Mouse (Mus musculus) heart, postnatal 0 days (tissue): ENCODE measurements at regions not wholly inside any gene's neighbourhood (a gene's known extent, or its start where the extent isn't known, plus 50 kb on each side); places are given as distances from the start of the nearest gene placed in this dataset.

Experiments used
- ATAC-seq: fragments of 200-750 bp; cut with Nextera tagmentation; 2 replicates; pipeline ENCODE4 v1.8.0; 2017; ENCODE audit warnings: low read depth, moderate number of reproducible peaks, moderate library complexity; ENCODE audit not compliant: insufficient read depth
- DNase-seq: peaks from one replicate; pipeline ENCODE4 v3.0.0-alpha.2; 2016; ENCODE audit warnings: low spot score
- H3K27ac ChIP-seq: fragments of 300-500 bp; sonication (generic); 2 replicates; pipeline ENCODE4 v1.5.1; 2014; ENCODE audit warnings: low read depth, mild to moderate bottlenecking
- H3K27me3 ChIP-seq: fragments of 300-500 bp; sonication (generic); 2 replicates; pipeline ENCODE4 v1.6.1; 2014; ENCODE audit warnings: low read length, mixed read lengths; ENCODE audit not compliant: control insufficient read depth, insufficient read depth
- H3K36me3 ChIP-seq: fragments of 300-500 bp; sonication (generic); replicated peaks from 2 replicates; pipeline ENCODE4 v1.6.1; 2014; ENCODE audit warnings: low read length, mixed read lengths; ENCODE audit not compliant: control insufficient read depth, insufficient read depth
- H3K4me1 ChIP-seq: fragments of 300-500 bp; sonication (generic); 2 replicates; pipeline ENCODE4 v1.6.1; 2014; ENCODE audit warnings: antibody characterized with exemption; ENCODE audit not compliant: control insufficient read depth, insufficient read depth
- H3K4me2 ChIP-seq: fragments of 300-500 bp; sonication (generic); 2 replicates; pipeline ENCODE4 v1.6.1; 2014; ENCODE audit warnings: low read depth, mild to moderate bottlenecking, low read length, moderate library complexity
- H3K4me3 ChIP-seq: fragments of 300-500 bp; sonication (generic); 2 replicates; pipeline ENCODE4 v1.5.1; 2014; ENCODE audit warnings: low read depth, low read length
- H3K9ac ChIP-seq: fragments of 300-500 bp; sonication (generic); replicated peaks from 2 replicates; pipeline ENCODE4 v1.6.1; 2014; ENCODE audit warnings: low read depth, low read length, mixed read lengths
- H3K9me3 ChIP-seq: fragments of 300-500 bp; sonication (generic); replicated peaks from 2 replicates; pipeline ENCODE4 v1.6.1; 2016; ENCODE audit warnings: low read length; ENCODE audit not compliant: control insufficient read depth
- CTCF ChIP-seq: IDR thresholded peaks from 2 replicates; pipeline ENCODE4 v1.5.1; 2016; ENCODE audit warnings: antibody characterized with exemption, control low read depth, low read depth
- EP300 ChIP-seq: IDR thresholded peaks from 2 replicates; pipeline ENCODE4 v1.6.1; 2016; ENCODE audit warnings: antibody characterized with exemption, low read depth
- WGBS: fragments of 180-500 bp; shearing (Covaris S2); extraction: QIAGEN DNeasy Blood & Tissue Kit; methylation state at CpG from one replicate; pipeline ENCODE4 v1.1.7; 2014; 5-methylcytosine and 5-hydroxymethylcytosine counted together

DNA sequence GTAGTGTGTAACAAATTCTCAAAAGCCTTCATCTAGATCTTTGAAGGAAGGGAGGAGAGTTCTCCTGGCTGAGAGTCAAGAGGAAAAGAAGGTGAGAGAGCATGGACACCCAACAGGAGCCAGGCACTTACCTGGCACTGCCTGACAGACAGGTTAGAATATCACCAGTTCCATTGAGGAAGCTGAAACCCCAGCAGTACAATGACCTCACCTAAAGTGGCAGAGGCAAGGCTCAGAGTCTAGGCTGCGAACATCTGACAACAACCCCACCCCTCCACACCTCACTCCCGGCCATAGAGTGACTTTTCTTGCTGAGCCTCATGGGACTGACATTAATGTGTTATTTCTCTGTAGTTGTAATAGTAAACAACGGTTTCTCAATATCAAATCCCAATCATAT is 181.7 kb upstream of the Mgat5 start:
- Histone ChIP-seq H3K9me3 (no peaks in the 10 kb centered on the region), H3K9ac (no peak overlapping the region)

DNA sequence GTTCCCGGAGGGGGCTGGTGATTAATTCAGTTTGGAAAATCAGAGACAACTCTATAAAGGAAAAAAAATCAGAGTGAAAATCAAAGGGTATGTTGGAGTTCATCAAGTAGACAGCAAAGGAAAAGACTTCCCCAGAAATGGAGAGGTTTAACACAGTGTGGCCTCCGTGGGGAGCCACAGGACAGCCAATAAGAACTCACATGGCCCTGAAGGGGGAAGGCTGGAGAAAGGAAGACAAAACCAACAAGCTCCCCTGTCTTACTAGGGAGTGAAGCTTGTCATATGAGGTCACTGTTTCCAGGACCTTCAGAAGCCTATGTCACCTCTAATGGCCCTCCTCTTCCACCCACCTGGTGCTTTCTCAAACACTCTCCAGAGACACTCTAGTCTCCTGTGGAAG is 187.1 kb upstream of the Nckap5 start:
- peak; percentile 68 for ATAC-seq
- TF ChIP-seq EP300 = no peak
- peak; percentile 40 for TF ChIP-seq CTCF
- WGBS = 69% methylated on average over 2 of the region's 2 CpGs
- Histone ChIP-seq H3K9ac (no peak overlapping the region), H3K36me3 (no peaks in the 10 kb centered on the region), H3K4me3 (no peak overlapping the region), H3K4me2 (no peak overlapping the region), H3K4me1 (no peaks in the 10 kb centered on the region), H3K9me3 (no peaks in the 10 kb centered on the region), H3K27ac (no peak overlapping the region), H3K27me3 (no peaks in the 10 kb centered on the region)
- peak; percentile 26 for DNase-seq

More for the DNA sequence above, 181.7 kb upstream of the Mgat5 start:
- Histone ChIP-seq H3K4me2 (no peak overlapping the region), H3K4me3 (no peak overlapping the region), H3K27ac (no peak overlapping the region), H3K4me1 (no peaks in the 10 kb centered on the region), H3K27me3 (no peaks in the 10 kb centered on the region), H3K36me3 (no peaks in the 10 kb centered on the region)
- WGBS = 60% methylated on average over 3 of the region's 3 CpGs
- DNase-seq (no peak), ATAC-seq (no peak)
- no peak for TF ChIP-seq CTCF
- no peak for TF ChIP-seq EP300

DNA sequence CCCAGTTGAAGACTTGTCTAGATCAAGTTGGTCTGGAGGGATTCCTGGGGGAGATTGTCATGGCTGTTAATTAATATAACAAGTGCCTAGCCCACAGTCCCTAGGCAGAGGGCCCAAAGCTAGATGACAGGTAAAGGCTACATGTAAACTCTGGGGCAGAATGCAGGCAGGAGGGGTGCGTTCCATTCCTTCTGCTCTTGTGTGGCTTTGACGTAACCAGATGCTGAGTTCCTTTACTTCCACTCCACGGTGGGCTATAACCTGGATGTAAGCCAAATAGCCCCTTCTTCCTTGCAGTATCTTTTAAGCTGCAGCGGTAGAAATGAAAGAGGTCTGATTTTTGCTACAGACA is 185.3 kb upstream of the Nckap5 start:
- Histone ChIP-seq H3K4me2 (no peak overlapping the region), H3K36me3 (no peaks in the 10 kb centered on the region), H3K27me3 (no peaks in the 10 kb centered on the region), H3K4me1 (no peaks in the 10 kb centered on the region), H3K27ac (no peak overlapping the region), H3K4me3 (no peak overlapping the region), H3K9me3 (no peaks in the 10 kb centered on the region), H3K9ac (no peak overlapping the region)
- DNase-seq (no peak), ATAC-seq (no peak)
- TF ChIP-seq CTCF (no peak), EP300 (no peak)
- 80% methylated on average over 4 of the region's 4 CpGs for WGBS

GRCm38 (mm10) chr1:127015042-127015893 is 184.7 kb upstream of the Nckap5 start:
- no peak overlapping the region for H3K4me3 ChIP-seq
- no peaks in the 10 kb centered on the region for H3K4me1 ChIP-seq
- DNase-seq (no peak), ATAC-seq (no peak)
- no peaks in the 10 kb centered on the region for H3K9me3 ChIP-seq
- no peaks in the 10 kb centered on the region for H3K36me3 ChIP-seq
- TF ChIP-seq EP300 (no peak), CTCF (no peak)
- 65% methylated on average over 8 of the region's 8 CpGs for WGBS
- no peak overlapping the region for H3K9ac ChIP-seq
- no peak overlapping the region for H3K4me2 ChIP-seq
- no peaks in the 10 kb centered on the region for H3K27me3 ChIP-seq
- H3K27ac ChIP-seq = no peak overlapping the region

- WGBS = 59% methylated on average over 6 of the region's 6 CpGs
- no peaks in the 10 kb centered on the region for H3K36me3 ChIP-seq
- ATAC-seq (no peak), DNase-seq (peak; percentile 44)
- H3K4me2 ChIP-seq = no peak overlapping the region
- no peaks in the 10 kb centered on the region for H3K9me3 ChIP-seq
- no peak for TF ChIP-seq EP300
- TF ChIP-seq CTCF = peak; percentile 71
- H3K9ac ChIP-seq = no peak overlapping the region
- no peak overlapping the region for H3K4me3 ChIP-seq
- no peaks in the 10 kb centered on the region for H3K4me1 ChIP-seq
- H3K27me3 ChIP-seq = no peaks in the 10 kb centered on the region
- no peak overlapping the region for H3K27ac ChIP-seq
Measured at GRCm38 (mm10) chr1:127011901-127012300, 181.3 kb upstream of the Nckap5 start.

- no peak overlapping the region for H3K27ac ChIP-seq
- no peaks in the 10 kb centered on the region for H3K36me3 ChIP-seq
- ATAC-seq (no peak), DNase-seq (no peak)
- no peak overlapping the region for H3K9ac ChIP-seq
- no peak overlapping the region for H3K4me2 ChIP-seq
- no peaks in the 10 kb centered on the region for H3K27me3 ChIP-seq
- H3K9me3 ChIP-seq = no peaks in the 10 kb centered on the region
- H3K4me3 ChIP-seq = no peak overlapping the region
- TF ChIP-seq CTCF (no peak), EP300 (no peak)
- 71% methylated on average over 4 of the region's 4 CpGs for WGBS
- H3K4me1 ChIP-seq = no peaks in the 10 kb centered on the region
Measured at GRCm38 (mm10) chr1:127009699-127010098, 179.1 kb upstream of the Nckap5 start.
